Mouse (Mus musculus) layer of hippocampus, postnatal 36 days (tissue): ENCODE measurements at regions not wholly inside any gene's neighbourhood (a gene's known extent, or its start where the extent isn't known, plus 50 kb on each side); places are given as distances from the start of the nearest gene placed in this dataset.
A peak's percentile ranks its signal among the peaks of the same experiment; 100 is the strongest.

Experiments used
- DNase-seq, 2 experiments: peaks; one replicate each; pipeline ENCODE4 v3.0.0; 2022

DNA sequence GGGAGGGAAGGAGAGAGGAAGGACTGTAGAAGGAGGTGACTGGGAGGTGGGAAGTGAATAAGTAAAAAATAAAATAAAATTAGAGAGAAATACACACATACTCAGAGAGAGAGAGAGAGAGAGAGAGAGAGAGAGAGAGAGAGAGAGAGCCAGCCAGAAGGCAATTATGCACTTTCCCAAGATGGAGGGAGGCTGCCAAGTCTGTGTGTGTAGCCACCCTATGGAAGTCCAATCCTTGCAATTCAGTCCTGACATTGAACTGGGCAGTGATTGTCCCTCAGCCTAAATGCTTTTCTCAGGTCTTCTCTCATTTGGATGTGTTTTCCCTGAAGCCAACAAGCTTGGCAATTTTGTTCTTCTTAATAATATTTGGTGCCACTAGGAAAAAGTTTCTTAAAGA, 197.3 kb upstream of the Mctp2 start:
- DNase-seq, result no peak

DNA sequence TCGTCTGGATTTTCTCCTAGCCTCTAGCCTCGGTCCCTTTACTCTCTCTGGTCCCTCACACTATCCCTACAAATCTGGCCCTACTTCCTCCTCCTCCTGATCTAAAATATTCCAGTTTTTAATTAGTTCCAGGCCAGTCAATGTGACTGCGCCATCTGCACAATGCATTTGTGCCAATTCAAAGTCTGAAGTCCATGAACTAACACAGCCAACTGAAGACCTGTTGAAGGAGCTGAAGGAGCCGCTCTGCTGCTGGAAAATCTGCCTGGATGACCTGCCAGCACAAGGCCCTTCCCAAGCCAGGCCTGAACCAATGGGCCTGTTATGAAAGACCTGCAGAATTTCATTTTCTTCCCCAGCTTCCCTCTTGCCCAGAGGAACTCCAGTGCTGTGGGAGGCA, 197.9 kb upstream of the Mctp2 start:
- peak in 1 of 2 experiments; percentile 6 for DNase-seq

DNA sequence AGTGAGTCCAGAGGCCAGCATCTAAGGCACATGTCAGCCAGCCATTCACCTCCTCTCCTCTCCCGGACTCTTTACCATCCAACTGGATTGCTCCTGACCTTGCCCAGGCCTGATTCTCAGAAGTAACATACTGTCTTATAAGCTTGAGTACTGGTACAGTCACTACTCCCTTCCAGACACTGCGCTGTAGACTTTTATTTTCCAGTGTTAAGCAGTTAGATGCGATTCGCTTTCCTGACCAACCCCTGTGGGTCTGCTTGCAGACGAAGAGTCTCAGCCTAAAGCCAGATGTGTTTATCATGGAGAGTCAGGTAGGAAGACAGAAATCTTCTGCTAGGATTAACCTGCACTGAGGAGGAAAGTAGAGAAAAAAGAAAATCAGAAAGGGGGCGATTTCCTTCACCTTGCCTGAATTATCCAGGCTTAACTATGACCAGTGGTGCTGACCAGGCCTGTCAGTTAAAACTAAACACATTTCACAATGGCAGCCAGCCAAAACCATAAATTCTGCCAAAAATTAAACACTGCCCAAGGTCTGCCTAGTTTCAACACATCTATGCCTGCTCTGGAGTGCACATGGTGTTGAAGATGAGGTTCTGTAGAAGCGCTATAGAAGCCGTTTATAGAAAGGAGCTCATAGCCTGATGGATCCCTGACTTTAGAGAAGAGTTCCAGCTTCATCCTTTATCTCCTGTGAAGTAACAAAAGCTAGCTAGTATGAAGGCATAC, 199.5 kb upstream of the Mctp2 start:
- DNase-seq, result no peak

DNA sequence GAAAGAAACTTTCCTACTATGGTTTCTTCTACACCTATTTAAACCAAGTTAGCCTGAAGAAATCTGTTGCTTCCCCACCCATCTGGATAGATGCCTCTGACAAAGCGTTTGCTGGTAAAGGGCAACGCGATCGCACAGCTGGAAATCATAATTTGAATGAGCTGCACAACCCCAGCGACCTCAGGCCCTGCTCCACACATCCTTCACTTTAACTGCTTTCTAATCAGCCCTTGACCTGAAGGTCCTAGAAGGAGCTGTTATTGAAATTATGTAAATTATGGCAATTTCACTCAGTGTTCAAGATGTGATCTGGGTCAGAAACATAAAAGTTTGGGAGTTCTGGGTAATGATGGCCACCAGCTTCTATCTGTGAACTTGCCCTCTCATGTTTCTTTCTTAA, 201.5 kb upstream of the Mctp2 start:
- no peak for DNase-seq

DNA sequence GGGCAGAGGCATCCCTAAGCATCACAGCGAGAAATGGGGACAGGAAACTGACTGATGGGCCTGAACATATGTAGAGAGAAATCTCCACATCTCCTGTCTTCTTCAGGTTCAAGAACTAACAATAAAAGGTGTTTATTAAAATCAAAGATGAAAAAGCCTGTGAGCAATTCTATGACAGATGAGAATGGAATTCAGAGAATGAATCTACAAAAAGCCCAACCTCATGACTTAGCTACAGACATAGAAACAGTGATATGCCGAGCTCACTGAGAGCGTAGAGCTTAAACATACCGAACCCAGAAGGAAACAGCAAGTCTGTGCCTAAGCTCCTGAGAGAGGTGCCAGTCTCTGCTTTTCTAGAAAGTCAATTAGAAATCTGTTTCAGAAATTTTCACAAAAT, 203.7 kb upstream of the Mctp2 start:
- no peak for DNase-seq

DNA sequence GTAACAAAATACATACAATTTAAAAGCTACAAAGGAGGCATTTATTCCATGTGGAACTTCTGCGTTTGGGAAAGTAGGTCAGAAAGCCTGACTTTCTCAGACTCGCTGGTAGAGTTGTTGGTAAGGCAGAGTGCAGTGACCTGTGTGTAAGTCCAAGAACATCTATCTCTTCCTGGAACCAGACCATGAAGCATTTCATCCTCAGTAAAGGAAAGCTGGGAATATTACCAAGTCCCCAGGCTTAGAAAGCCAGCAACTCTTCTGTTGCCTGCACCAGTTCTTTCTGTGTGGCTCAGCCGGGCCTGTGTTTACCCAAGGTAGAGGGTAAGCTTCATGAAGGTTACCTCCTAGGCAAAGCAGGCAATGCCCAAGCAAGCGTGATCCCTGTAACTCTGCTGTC, 207.0 kb upstream of the Mctp2 start:
- no peak for DNase-seq

DNA sequence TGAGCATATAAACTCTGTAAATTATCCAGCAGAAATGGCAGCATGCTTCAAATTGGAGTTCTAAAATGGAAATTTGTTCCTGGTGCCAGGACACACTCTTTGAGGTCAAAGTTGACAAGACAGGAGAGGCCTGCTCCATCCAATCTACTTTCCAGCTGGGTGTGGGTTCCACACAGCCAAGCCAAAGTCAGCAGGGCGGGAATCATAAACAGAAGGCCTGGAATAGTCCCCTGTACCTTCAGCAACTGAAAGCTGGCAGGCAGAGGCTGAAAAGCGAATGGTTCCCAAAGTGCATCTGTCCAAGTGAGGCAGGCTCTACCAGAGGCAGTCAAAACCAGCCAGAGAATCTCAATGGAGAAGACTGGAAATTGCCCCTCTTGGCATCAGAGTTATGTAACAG, 208.4 kb upstream of the Mctp2 start:
- no peak for DNase-seq

DNA sequence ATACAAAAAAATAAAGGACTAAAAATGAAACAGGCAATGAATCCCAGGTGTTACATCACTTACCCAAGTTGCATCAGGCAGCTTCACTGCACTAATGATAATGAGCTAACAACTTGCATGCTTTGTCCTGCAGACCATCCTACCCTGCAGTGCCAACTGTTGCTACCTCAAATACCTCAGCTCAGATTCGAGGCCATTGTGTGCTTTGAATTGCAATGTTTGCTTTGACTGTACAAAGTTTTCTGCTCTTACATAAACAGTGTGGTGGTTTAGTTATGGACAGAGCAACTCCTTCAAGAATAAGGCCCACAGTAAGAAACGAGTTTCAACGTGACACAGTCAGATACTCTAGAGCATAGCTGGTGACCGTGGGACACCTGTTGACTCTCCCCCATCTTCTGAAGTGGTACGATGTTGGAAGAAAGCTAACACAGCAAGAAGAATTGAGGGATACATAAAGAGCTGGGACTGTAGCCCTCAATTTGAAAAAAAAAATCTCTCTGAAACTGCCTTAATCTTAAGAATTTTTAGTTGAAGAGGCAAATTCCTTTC, 212.1 kb upstream of the Mctp2 start:
- DNase-seq, result no peak

DNA sequence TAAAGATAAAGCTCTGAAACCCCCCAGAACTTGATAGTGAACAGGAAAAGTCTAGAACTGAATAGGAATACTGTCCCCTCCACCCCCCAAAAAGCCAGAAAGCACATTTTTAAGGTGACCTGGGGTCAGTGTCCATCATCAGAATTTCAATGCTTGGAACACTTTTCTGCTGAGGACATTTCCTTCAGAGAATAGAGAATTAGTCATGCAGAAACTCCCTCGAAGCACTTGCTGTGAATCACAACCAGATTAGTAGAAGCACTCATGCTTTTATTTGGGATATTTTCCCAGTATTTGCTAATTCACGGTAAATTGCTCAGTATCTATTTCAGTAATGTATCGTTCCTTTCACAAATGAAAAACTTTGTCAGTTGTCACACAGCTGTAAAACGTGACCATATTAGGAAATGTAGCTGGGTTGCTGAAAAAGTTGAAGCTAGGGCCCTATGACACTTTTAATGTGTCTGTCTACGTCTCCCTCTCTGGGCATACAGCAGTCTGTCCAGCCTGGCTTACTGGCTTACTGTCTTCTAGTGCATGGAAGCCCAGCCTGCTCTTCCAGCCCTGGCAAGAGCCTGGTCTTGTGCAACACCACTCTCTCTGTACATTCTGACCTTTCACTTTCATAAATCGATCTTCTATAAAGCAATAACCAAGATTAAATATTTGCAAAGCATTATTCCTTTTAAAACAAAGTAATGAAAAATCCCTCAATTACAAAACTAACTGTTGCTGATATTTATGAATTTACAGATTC, 213.1 kb upstream of the Mctp2 start:
- no peak for DNase-seq

DNA sequence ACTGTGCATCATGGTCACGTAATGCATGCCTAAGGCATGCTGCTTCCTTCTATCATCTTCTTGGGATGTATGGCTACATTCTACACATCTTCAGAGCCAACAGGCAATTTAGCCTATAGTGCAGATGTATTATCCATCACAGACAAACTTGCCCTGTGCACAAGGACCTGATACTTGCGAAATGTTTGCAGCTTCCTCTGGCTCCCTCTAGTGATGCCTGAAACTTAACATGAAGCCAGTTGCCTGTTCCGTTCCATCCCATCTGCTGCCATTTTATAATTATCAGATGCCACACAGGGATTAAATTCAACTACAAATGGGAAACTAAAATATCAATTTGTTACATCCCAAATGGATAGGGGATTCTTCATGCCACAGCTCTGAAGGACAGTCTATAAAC, 222.5 kb upstream of the Mctp2 start:
- DNase-seq, result no peak

DNA sequence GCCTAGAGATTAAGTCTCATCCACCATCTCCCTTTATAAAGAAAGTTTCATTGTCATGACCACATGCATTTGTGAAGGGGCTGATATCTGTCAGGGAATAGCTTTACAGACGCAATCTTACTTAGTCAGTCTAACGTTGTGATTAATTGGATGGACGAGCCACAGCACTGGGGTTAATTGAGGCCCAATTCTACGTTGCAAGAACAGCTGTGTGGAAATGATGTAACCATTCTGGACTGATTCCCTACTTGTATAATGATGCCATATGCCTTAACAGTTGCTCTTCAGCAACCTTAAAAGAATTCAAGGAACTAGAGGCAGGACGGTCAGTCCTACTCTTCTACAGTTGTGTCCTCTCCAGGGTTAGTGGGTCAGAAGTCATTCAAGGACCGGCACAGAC, 231.9 kb upstream of the Mctp2 start:
- no peak for DNase-seq

DNA sequence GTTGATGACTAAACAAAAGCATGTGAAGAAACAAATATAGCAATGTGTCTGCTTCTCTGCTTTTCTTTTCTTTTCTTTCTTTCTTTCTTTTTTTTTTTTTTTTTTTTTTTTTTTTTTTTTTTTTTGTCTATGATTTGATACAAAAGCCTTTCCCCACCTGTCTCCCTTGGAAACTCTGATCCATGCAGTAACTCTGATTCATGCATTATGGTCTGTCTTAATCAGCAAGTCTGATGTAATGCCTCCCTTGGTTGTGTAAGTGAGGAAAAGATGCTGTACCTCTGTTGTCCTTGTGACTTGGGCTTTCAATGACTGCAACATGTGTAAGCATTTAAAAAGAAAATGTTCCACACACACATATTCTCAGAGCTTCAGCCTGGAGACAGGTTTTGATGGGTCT, 233.5 kb upstream of the Mctp2 start:
- DNase-seq, result no peak

DNA sequence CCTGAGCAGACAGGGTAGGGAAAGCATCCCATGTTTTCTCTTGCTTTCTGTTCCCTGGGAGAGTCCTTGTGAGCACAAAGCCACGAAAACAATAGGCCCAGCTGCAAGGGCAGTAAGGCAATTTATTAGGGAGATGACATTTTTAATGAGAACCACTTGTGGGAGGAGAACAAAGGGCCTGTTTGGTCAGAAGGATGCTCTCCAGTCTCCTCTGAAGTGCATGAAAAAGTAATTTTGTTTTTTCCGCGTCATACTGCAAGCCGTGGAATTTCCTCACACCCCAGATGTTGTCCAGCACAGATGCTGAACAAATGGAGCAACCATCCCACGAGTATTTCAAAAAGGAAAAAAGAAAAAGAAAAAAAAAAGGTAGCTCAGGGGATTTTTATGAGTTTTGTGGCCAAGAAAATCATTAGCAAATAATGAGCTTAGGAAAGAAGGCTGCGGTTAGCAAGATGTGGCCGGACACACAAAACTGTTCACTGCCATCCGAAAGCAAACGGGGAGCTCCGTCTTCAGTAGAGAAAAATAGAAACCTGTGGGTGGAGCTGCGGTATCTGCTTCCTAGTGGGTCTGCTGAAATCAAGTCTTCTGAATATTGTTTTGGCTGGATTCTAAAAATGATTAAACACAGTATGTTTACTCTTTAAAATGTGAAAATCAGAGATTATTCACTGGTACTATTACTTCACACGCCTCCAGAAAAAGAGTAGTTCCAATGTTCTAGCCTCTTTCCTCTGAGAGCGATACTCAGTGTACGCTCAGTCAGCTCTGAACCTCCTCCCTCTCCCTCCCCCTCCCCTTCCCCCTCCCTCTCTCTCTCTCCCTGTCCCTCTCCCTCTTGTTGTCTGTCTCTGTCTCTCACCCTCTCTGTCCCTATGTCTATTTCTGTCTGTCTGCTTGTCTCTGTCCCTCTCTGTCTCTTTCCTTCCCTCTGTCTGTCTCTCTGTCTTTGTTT, 235.4 kb upstream of the Mctp2 start:
- peak in 1 of 2 experiments; percentile 26 for DNase-seq

DNA sequence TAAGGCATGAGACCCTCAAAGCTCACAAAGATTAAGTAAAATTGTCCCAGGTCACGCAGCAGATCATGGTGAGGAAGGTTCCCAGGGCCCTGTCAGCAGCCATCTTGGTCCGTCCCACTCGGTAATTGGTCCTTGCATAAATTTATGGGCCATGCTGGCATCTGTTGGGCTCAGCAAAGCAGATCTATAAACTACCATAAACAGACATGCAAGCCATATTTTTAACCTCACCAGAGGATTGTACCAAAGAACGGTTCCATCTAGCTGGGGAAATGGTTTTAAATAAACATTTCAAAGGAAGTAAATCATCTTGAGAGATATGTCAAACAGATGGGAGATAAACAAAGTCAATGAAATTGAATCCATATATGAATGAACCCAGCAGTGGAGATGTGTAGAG, 237.1 kb upstream of the Mctp2 start:
- DNase-seq, result no peak

DNA sequence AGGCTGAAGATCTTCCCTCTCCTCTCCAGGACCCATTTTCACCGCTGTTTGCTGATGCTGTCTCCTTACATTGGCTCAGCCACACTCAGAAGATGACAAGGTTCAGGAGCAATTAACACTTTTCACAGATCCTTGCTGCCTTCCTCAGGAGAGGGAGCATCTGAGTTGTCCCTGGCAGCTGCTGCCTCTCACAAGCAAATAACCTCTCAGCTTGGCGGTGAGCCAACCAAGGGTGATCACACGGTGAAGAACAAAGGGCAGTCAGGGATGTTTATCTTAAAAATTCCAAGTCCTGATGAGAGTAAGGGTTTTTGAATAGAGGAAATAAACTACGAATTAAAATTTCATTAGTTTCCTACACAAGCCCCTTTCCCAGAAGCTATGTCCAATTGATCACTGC, 237.5 kb upstream of the Mctp2 start:
- DNase-seq, result no peak

DNA sequence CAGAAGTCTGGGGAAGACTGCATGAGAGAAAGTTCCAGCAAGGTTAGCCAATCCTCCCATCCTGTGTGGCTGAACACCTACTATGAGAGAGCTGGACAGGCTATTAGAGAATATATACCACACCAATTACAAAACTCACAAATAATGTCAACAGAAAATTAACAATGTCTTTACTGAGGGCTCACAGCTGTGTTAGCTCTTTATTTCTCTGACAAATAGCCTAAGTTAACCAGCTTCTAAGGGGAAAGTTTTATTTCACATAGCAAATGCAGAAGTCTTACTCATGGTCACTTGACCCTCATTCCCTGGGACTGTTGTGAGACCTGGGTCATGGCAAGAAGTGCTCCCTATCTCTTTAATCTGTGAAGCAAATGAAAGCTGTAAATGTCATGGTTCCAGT, 261.0 kb upstream of the Mctp2 start:
- no peak for DNase-seq

DNA sequence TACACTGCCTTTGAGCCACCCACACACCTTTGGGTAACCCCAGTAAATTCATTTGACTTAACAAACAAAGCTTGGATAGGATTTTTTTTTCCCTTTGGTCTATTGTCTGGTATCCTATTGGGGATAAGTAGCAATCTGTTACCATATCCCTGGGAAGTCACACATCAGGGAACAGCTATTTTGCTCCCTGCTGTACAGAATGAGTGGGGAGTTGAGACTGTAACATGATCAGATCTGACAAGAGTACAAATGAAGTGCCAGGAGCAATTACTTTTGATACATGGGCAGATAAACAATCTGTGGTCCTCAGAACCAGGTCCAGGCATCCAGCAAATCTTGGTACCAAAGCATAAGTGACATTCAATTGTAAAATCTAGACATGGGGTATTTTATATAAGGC, 262.8 kb upstream of the Mctp2 start:
- no peak for DNase-seq

DNA sequence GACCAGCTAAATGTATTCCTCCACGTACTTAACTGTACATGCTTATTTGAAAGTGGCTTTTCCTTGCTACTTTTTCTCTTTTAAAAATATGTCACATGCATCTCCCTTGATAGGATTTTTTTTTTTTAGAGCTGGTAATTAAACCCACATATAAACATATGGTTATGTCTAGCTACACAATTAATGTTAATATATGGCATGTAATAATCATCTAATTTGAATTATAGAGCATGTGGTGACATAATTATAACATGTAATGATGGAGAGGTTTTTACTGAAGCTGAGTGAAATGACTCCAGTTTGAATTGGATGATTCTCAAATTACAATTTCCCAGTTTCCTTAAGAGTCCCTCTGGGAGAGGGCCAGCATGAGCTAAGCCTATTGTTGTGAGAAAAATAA, 267.9 kb upstream of the Mctp2 start:
- no peak for DNase-seq

DNA sequence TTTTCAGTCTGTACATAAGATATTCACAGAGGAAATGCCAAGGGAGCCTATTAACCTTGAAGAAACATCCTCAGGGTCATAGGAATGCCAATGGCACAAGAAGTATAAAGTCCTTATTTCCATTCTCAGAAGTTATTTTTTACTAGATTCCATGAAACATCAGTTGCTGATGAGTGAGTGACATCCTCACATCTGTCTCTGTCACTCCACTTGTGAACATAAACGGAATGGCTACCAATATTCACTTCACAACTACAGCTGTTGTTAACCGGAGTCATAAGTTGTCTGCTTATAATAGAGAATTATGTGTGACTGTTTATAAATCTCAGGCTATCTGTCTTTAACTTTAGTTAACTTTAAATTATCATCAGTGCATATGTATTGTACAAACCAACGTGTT, 278.0 kb upstream of the Mctp2 start:
- DNase-seq, result no peak

DNA sequence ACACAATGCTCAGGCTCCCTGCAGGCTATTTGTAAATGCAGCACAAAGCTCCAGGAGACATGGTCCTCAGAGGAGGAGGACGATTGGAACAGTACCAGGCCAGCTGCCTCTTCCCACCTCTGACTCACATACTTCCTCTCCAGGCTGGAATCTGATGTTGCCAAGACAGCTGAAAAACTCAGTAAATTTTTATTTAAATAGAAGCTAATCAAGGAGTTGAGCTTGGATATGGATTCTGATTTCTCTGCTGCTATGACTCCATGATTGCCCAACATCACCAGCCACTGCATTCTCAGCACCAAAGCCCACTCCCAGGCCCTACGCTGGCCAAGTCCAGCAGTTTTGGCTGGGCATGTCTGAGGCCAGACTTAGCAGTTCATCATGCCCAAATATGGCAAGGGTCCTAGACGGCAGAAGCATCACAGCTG, 282.8 kb upstream of the Mctp2 start:
- peak in 1 of 2 experiments; percentile 7 for DNase-seq

DNA sequence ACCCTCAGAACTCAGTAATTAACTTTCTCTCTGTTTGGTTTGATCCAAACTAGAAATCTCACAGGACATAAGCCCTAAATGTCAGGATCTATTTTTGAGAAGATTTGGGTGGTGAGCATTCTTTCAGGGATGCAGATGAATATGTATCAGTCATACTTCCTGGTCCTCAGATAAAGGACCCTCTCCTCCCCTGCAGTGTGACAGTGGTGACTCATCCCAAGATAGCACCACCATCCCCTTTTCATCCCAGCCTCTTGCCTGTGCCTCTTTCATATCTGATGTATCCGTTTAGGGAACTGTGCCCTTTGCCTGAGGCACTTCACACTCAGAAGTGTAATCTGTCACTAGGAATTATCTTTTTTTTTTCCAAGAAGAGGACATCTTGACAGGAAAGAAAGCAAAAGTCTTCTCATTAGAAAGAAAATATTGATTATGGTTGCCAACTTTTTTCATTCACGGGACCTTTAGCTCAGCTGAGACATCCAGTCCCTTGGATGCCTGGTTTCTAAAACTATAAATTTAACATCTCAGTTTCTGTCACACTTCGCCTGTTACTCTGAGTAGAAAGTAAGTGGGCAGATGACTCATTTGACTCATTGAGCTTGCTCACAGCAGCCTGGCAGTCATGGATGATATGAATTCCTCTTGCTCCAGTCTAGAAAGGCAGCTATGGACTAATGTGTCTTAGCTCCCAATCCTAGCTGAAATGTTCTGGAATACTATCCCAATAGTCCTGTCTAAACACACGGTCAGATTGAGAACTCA, 284.1 kb upstream of the Mctp2 start:
- no peak for DNase-seq

DNA sequence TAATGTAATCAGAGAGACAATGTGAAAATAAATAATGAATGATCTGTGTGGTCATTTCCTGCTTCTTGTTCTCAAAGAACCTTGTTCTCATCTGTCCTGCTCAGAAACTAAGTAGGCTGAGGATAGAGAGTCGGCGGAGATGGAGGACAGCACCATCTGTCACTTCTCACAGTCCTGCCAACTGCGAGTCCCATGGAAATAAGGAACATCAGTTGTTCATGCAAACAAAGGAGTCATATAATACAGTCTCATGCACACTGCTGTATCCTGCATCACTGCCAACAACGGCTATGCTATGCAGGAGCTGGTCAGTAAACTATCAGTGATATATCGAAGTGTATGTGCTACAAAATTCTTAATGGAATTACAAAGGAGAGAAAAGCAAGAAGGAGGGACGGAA, 285.7 kb upstream of the Mctp2 start:
- DNase-seq, result peak; percentile 9 to 16
